Mouse (Mus musculus): ENCODE results near the gene Gas6. TPM values are rescaled to one million over a fixed set of nuclear protein-coding genes. Genes with fewer than 3 reads are reported as not detected.

Gas6 gene
- total and polyA plus RNA-seq, 3 experiments = not detected

DNA sequence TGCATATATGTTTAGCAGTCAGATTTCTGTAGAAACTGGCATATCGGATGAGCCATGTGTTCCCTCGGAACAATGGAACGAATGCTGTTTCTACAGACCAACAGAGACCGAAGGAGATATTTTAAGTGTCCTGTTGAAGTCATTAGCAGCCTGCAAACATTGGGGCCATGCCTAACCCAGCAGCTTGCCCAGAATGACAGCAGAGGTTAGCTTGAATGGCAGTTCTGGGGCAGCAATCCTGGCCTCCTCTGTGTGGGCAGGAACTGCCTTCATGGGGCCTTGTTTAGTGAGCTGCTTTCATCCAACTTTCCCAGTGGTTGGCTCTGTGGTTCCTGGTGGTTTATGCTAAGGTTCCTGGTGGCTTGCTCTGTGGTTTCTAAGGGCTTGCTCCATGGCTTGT is 34.9 kb downstream of the Gas6 start:
- H3K4me1 ChIP-seq (ENCODE audit: control insufficient read depth in 1 of 2, insufficient read depth in 2 of 2, low read length in 2 of 2) = no peaks in the 10 kb centered on the region
- TF ChIP-seq RCOR1 (IDR thresholded peaks at IDR 0.05; ENCODE audit: low read depth, low read length) = no peak
- TF ChIP-seq UBTF (IDR thresholded peaks at IDR 0.05; ENCODE audit: borderline replicate concordance, insufficient read depth, low read depth, low read length) = no peak
- TF ChIP-seq MEF2A (IDR thresholded peaks at IDR 0.05; ENCODE audit: extremely low read depth, insufficient replicate concordance, low read depth, low read length, poor library complexity, severe bottlenecking) = no peak
- TF ChIP-seq ZKSCAN1 (IDR thresholded peaks at IDR 0.05; ENCODE audit: low read depth, low read length) = no peak
- TF ChIP-seq MYB (IDR thresholded peaks at IDR 0.05; ENCODE audit: low read depth, low read length) = no peak
- no peak for TF ChIP-seq POLR2A (IDR thresholded peaks at IDR 0.05; ENCODE audit: control insufficient read depth in 1 of 2, insufficient read depth in 1 of 2, low read depth in 1 of 2, low read length in 2 of 2, poor library complexity in 1 of 2)
- TF ChIP-seq CHD1 (IDR thresholded peaks at IDR 0.05; ENCODE audit: low read depth, low read length) = no peak
- no peak for TF ChIP-seq ETS1 (IDR thresholded peaks at IDR 0.05; ENCODE audit: low read depth, low read length)
- TF ChIP-seq POLR2AphosphoS5 (IDR thresholded peaks at IDR 0.05; ENCODE audit: borderline replicate concordance, low read depth, low read length) = no peak
- no peak for TF ChIP-seq BHLHE40 (IDR thresholded peaks at IDR 0.05; ENCODE audit: borderline replicate concordance, low read depth, low read length)
- TF ChIP-seq MAZ (IDR thresholded peaks at IDR 0.05; ENCODE audit: low read depth, low read length) = no peak
- TF ChIP-seq ZMIZ1 (IDR thresholded peaks at IDR 0.05; ENCODE audit: low read depth, low read length) = no peak
- TF ChIP-seq MXI1 (IDR thresholded peaks at IDR 0.05; ENCODE audit: low read depth, low read length) = no peak
- TF ChIP-seq MYC (IDR thresholded peaks at IDR 0.05; ENCODE audit: low read depth, low read length) = no peak
- no peak for TF ChIP-seq CHD2 (IDR thresholded peaks at IDR 0.05; ENCODE audit: low read length)
- no peak for TF ChIP-seq TBP (IDR thresholded peaks at IDR 0.05; ENCODE audit: low read depth, low read length)
- TF ChIP-seq ELF1 (IDR thresholded peaks at IDR 0.05; ENCODE audit: low read depth, low read length) = no peak
- no peak for TF ChIP-seq EP300 (IDR thresholded peaks at IDR 0.05; ENCODE audit: low read depth in 1 of 2, low read length in 2 of 2)
- TF ChIP-seq ZC3H11A (IDR thresholded peaks at IDR 0.05; ENCODE audit: low read depth, low read length) = no peak
- no peak overlapping the region for H3K9ac ChIP-seq (ENCODE audit: control insufficient read depth, low read depth, low read length, poor library complexity, severe bottlenecking)
- H3K36me3 ChIP-seq (ENCODE audit: control insufficient read depth in 1 of 2, insufficient read depth in 2 of 2, low read length in 2 of 2) = no peaks in the 10 kb centered on the region
- no peaks in the 10 kb centered on the region for H3K79me2 ChIP-seq (ENCODE audit: control insufficient read depth, insufficient read depth, low read length, poor library complexity)
- no peak overlapping the region for H3K4me3 ChIP-seq (ENCODE audit: control insufficient read depth in 1 of 2, insufficient read depth in 1 of 2, low read depth in 2 of 2, low read length in 2 of 2)
- no peak overlapping the region for H3K27ac ChIP-seq (ENCODE audit: control insufficient read depth, low read depth, low read length)
- H3K9me3 ChIP-seq (replicated peaks; ENCODE audit: insufficient read depth, low read length) = no peaks in the 10 kb centered on the region
- no peak for DNase-seq (ENCODE audit: low read depth, low spot score)
- peaks cover 0 to 2% of the 10 kb centered on the region in 2 experiments; a peak in 2 of 4 replicates for H3K27me3 ChIP-seq (ENCODE audit: control insufficient read depth in 1 of 2, insufficient read depth in 2 of 2, low read length in 2 of 2)

- Histone ChIP-seq H3K9me3 (replicated peaks; ENCODE audit: insufficient read depth, low read length) (no peaks in the 10 kb centered on the region), H3K27me3 (ENCODE audit: control insufficient read depth in 1 of 2, insufficient read depth in 2 of 2, low read length in 2 of 2) (no peaks in the 10 kb centered on the region), H3K9ac (ENCODE audit: control insufficient read depth, low read depth, low read length, poor library complexity, severe bottlenecking) (no peak overlapping the region), H3K79me2 (ENCODE audit: control insufficient read depth, insufficient read depth, low read length, poor library complexity) (no peaks in the 10 kb centered on the region), H3K4me3 (ENCODE audit: control insufficient read depth in 1 of 2, insufficient read depth in 1 of 2, low read depth in 2 of 2, low read length in 2 of 2) (no peak overlapping the region), H3K27ac (ENCODE audit: control insufficient read depth, low read depth, low read length) (no peak overlapping the region), H3K36me3 (ENCODE audit: control insufficient read depth in 1 of 2, insufficient read depth in 2 of 2, low read length in 2 of 2) (no peaks in the 10 kb centered on the region), H3K4me1 (ENCODE audit: control insufficient read depth in 1 of 2, insufficient read depth in 2 of 2, low read length in 2 of 2) (no peaks in the 10 kb centered on the region)
- DNase-seq (ENCODE audit: low read depth, low spot score) = peak; percentile 50
- TF ChIP-seq CTCF (IDR thresholded peaks at IDR 0.05 in 2 of 3, conservative IDR thresholded peaks at IDR 0.05 in 1 of 3; ENCODE audit: control insufficient read depth in 1 of 3, insufficient read depth in 1 of 3, low read depth in 2 of 3, low read length in 3 of 3, poor library complexity in 1 of 3, severe bottlenecking in 1 of 3) (peak; percentile 69 to 84 (median 80)), SMC3 (IDR thresholded peaks at IDR 0.05; ENCODE audit: low read depth, low read length) (peak; percentile 92), SIN3A (IDR thresholded peaks at IDR 0.05; ENCODE audit: low read length) (no peak), GABPA (IDR thresholded peaks at IDR 0.05; ENCODE audit: low read depth, low read length) (no peak), ZC3H11A (IDR thresholded peaks at IDR 0.05; ENCODE audit: low read depth, low read length) (peak; percentile 61), ZMIZ1 (IDR thresholded peaks at IDR 0.05; ENCODE audit: low read depth, low read length) (no peak), RAD21 (IDR thresholded peaks at IDR 0.05; ENCODE audit: low read depth, low read length) (peak; percentile 78), POLR2A (IDR thresholded peaks at IDR 0.05; ENCODE audit: control insufficient read depth in 1 of 2, insufficient read depth in 1 of 2, low read depth in 1 of 2, low read length in 2 of 2, poor library complexity in 1 of 2) (no peak), JUND (IDR thresholded peaks at IDR 0.05; ENCODE audit: low read depth, low read length) (no peak), MYB (IDR thresholded peaks at IDR 0.05; ENCODE audit: low read depth, low read length) (no peak)
Observed at GRCm38 (mm10) chr8:13455295-13455694, 39.0 kb downstream of the Gas6 start.

All from MEL (cell line).